Mouse (Mus musculus) NIH3T3 (cell line): ENCODE data around the gene Mrps30.
"Not testable (repeated sequence)": the region's sequence is repeated elsewhere in the genome, so short reads cannot be mapped to it uniquely, and the experiment has no call there.

Experiments
- DNase-seq: peaks from one replicate; pipeline ENCODE4 v3.0.0-alpha.2; 2012; ENCODE audit warnings: low read depth

Gene Mrps30

GRCm38 (mm10) chr13:118386511-118387447 lies at the start of gene Mrps30, which contains the start of gene B430218F22Rik:
Gene Mrps30, minus strand, starts transcription at chr13:118387252.
Gene B430218F22Rik, plus strand, starts transcription at chr13:118386630.
- peak; percentile 89 for DNase-seq

- DNase-seq: no peak
These were observed 33.8 kb upstream of the Mrps30 start for GRCm38 (mm10) chr13:118420847-118421246.

DNA sequence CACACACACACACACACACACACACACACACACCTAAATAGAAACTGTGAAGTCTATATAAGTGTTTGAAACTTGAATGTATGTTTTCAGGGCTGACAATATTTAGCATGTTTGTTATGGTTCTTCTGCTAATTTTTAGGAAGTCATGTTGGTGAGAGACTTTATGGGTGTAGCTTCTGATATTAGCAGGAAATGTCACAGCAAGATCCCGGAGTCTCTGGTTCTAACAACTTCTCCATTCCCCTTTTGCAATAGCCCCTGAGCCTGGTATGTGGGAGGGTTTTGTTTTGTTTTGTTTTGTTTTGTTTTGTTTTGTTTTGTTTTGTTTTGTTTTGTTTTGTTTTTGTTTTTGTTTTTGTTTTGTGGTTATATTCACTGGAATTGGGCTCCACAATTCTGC lies 33.4 kb upstream of the Mrps30 start:
- no peak for DNase-seq

DNA sequence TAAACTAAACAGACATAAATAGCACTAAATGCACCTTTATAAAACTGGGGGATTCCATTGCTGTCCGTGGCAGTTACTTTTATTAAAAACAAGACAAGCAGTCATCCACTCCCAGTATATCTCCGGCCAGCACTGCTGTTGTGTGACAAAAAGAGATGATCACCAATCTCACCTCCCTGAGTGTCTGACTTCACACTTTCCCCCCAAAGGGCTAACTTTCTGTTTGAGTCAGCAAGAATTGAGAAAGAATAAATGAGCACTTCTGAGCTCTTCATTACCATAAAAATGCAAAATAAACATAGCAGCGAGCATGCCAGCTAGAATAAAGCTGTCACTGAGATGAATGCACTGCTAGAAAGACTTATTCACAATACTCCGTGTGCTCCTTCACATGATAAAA lies 31.1 kb upstream of the Mrps30 start:
- no peak for DNase-seq

DNA sequence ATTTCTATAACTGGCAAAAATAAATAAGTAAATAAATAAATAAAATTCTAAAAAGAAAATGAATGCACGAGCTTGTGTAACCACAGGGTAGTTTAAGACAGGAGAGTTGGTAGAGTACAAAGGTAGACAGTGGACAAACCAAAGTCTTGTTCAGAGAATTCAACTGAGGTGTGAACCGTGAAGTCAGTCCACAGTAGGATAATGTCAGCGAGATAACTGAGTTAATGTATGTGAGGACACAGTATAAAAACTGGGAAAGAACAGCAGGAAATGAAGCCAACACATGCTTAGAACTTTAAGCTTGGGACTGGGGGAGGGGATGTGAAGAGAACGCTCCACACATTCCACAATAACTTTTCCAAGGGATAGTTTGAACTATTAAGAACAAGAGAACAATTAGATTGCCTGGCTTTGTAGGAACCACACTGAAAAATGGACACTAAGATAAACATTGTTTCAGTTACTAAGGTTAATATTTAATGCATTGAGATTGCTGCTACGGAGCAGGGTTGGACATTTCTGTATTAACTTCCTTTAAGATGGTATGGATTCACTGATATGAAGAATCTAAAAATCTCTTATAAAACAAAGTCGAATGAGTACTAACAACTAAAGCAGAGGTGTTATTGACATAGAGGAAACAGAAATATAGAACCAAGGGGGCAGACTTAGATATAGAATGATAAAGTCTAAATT lies 24.4 kb upstream of the Mrps30 start:
- DNase-seq: no peak

DNA sequence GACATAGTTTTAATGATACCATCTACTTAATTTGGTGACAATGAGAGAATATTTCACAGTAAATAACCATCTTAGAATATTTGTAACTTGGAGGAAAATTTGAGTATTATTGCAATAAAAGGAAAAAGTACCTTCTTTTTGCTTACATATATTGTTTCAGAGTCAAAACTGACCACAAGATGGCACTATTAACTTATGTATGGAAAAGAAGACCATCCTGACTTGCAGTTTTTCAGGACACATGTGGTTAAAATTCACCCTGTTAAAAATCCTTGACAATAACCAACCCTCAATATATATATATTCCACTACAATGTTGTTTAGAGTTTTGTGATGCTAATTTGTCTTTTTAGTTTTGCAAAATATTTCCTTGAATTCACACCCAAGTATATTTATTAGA lies 16.5 kb upstream of the Mrps30 start:
- peak; percentile 83 for DNase-seq

- peak; percentile 46 for DNase-seq
These were observed 13.3 kb upstream of the Mrps30 start for GRCm38 (mm10) chr13:118400340-118400739.

DNA sequence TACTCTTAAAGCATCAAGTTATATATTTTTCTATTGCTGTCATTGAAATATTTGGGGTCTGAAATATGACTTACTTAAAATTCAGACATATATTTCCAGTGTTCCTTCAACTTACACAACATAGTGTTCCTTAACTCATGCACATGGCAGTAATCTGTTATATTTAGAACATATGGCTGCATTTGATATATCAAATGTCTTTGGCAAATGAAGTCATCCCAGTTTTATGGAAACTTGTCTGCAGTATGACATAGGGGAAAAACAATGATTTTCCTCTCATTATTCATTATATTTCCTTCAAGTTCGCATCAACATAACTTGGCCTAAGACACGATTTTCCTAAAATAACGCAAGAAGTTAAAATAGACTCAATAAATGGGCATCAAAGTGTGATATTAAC lies 8.8 kb upstream of the Mrps30 start:
- no peak for DNase-seq

GRCm38 (mm10) chr13:118387448-118387801 lies 373 bp upstream of the Mrps30 start:
- DNase-seq: not testable (repeated sequence)

DNA sequence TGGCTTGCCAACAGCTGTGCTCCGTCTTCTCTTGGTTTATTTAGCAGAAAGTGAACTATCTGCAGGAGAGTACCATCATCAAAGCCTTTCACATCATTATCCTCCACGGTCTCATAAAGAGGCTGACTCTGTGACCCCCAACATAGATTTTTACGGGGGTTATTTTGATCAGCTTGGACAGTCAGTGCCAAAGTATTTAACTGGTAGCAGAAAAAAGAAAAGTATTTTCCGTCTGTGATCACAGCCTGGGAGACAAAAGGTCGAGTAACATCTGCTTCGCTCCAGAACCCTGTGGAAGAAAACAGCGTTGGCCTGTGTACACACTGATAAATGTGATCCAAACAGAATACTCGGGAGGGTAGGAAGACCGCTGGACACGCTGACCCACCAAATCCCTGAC lies 6.7 kb downstream of the Mrps30 start:
- no peak for DNase-seq

GRCm38 (mm10) chr13:118379155-118379554 lies 7.9 kb downstream of the Mrps30 start:
- peak; percentile 40 for DNase-seq

- DNase-seq: no peak
These were observed 14.2 kb downstream of the Mrps30 start for GRCm38 (mm10) chr13:118372871-118373270.

- no peak for DNase-seq
These were observed 21.3 kb downstream of the Mrps30 start for GRCm38 (mm10) chr13:118365774-118366173.

GRCm38 (mm10) chr13:118363342-118363741 lies 23.7 kb downstream of the Mrps30 start:
- no peak for DNase-seq

GRCm38 (mm10) chr13:118350870-118351269 lies 36.2 kb downstream of the Mrps30 start:
- DNase-seq: no peak

- DNase-seq: peak; percentile 69
These were observed 36.8 kb downstream of the Mrps30 start for GRCm38 (mm10) chr13:118350257-118350656.
